8 mouse cellular contexts compared by ENCODE assay signal in the genomic region with DNA sequence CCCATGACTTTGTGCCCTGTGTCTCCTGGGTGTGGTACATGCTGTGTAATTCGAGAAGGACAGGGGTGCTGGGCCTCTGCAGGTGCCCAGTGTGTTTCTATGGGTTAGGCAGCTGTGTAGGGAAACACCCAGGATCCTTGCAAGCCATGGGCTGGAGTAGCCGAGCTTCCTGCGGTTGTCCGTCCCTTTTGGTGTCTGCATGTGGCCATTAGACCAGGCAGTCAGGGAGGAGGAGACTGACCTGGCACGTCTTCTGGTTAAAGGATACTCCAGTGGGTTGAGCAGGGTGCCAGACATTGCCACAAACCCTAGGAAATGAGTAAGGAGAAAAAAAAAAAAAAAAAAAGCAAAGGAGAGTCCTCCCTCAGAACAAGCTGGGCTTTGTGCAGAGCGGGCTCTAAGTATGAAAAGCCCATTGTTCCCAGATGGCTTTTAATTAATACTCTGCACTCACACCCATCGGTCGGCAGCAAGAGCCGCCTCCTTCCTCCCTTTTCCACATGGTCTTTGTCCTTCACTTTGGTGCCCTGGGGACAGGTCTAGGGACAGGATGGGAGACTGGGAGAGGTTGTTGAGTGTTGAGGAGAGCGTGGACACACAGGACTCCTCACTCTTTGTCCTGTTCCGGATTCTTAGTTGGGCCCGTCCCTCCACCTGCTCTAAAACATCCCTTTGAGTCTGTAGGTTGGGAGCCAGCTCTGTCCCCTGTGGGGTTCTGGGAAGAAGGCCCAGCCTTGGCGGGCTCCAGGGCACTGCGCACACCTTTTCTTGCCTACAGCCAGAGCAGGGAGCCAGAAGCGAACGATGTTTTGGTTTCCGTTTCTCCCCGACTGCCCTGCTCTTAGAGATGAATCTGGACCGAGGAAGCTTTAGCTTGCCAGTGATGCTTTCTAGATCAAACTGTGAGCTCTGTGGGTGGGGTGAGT.
DNase-seq lines count a peak whose midpoint lies in the region; ATAC-seq and TF ChIP-seq lines count a peak whose summit lies in the region.

No protein-coding gene starts in this region.

- DNase-seq in kidney, postnatal 0 days (ENCODE audit: low spot score), result no peak
- no peak for DNase-seq in kidney, adult 11 months
- peak; percentile 59 for DNase-seq in cerebellum, adult 11-12 months
- peak; percentile 48 for DNase-seq in forelimb bud, embryonic 11.5 days (ENCODE audit: low read depth, low spot score)
- DNase-seq in midbrain, postnatal 0 days (ENCODE audit: low spot score), result peak; percentile 52
- DNase-seq in left cerebral cortex, postnatal 36 days (ENCODE audit: low spot score in 2 of 2), result no peak
- DNase-seq in adrenal gland, postnatal 25 days, result no peak

- H3K9ac ChIP-seq in kidney, postnatal 0 days (ENCODE audit: low read depth, low read length), result no peak overlapping the region
- 0 out of 2 replicates have a peak overlapping the region, but pooled peaks have one; percentile 13 for H3K9ac ChIP-seq in midbrain, postnatal 0 days (replicated peaks; ENCODE audit: low read length, poor library complexity, severe bottlenecking)

- peak overlapping the region; percentile 33; the same call in 1 of the 2 replicates for H3K27ac ChIP-seq in kidney, postnatal 0 days
- H3K27ac ChIP-seq in midbrain, postnatal 0 days (ENCODE audit: low read depth, low read length), result peak overlapping the region; percentile 47

- peaks cover 10% of the 10 kb centered on the region; the same call in 1 of the 2 replicates for H3K4me1 ChIP-seq in kidney, postnatal 0 days (replicated peaks; ENCODE audit: insufficient read depth, low read length)
- H3K4me1 ChIP-seq in midbrain, postnatal 0 days (ENCODE audit: insufficient read depth, low read length), result peaks cover 14% of the 10 kb centered on the region

- H3K27me3 ChIP-seq in kidney, postnatal 0 days (ENCODE audit: insufficient read depth, low read length), result no peaks in the 10 kb centered on the region
- no peaks in the 10 kb centered on the region for H3K27me3 ChIP-seq in midbrain, postnatal 0 days (ENCODE audit: insufficient read depth, low read length)

- no peak for ATAC-seq in kidney, postnatal 0 days (replicated peaks; ENCODE audit: low FRiP score, low read depth)
- ATAC-seq in midbrain, postnatal 0 days (ENCODE audit: low FRiP score), result 0 out of 2 replicates have a peak, but pooled peaks have one; percentile 46
- ATAC-seq in CD4-positive, CD25-positive, alpha-beta regulatory T cell, adult 4 months, result no peak

- H3K36me3 ChIP-seq in kidney, postnatal 0 days (ENCODE audit: insufficient read depth, low read length), result no peaks in the 10 kb centered on the region
- no peaks in the 10 kb centered on the region for H3K36me3 ChIP-seq in midbrain, postnatal 0 days (ENCODE audit: insufficient read depth, low read length)

- WGBS in kidney, postnatal 0 days, result 60% methylated on average over 19 of the region's 19 CpGs
- 48% methylated on average over 19 of the region's 19 CpGs for WGBS in midbrain, postnatal 0 days

- intact Hi-C loops in left cerebral cortex, postnatal 36 days (cut with DNase I), result no loop called here

- no peak overlapping the region for H3K4me2 ChIP-seq in kidney, postnatal 0 days (ENCODE audit: low read length)
- H3K4me2 ChIP-seq in midbrain, postnatal 0 days (ENCODE audit: low read depth, low read length, poor library complexity, severe bottlenecking), result 0 out of 2 replicates have a peak overlapping the region, but pooled peaks have one; percentile 9

- no peak for TF ChIP-seq CTCF in kidney, postnatal 0 days (IDR thresholded peaks at IDR 0.05; ENCODE audit: low read depth)
- TF ChIP-seq CTCF in midbrain, postnatal 0 days (IDR thresholded peaks at IDR 0.05), result no peak

- H3K9me3 ChIP-seq in kidney, postnatal 0 days (replicated peaks; ENCODE audit: low read length), result no peaks in the 10 kb centered on the region
- no peaks in the 10 kb centered on the region for H3K9me3 ChIP-seq in midbrain, postnatal 0 days (ENCODE audit: low read length)

- H3K4me3 ChIP-seq in kidney, postnatal 0 days (replicated peaks; ENCODE audit: low read depth, low read length), result no peak overlapping the region
- no peak overlapping the region for H3K4me3 ChIP-seq in midbrain, postnatal 0 days (ENCODE audit: low read depth, low read length)

Comparison
In these comparisons a context has a peak if more than half of its experiments do, and no peak if none do; other contexts are left out.
1. DNase-seq: peak in cerebellum, adult 11-12 months (single experiment), forelimb bud, embryonic 11.5 days (single experiment) and midbrain, postnatal 0 days (single experiment); none in kidney, postnatal 0 days (single experiment), kidney, adult 11 months (single experiment), left cerebral cortex, postnatal 36 days (0 of 2) and adrenal gland, postnatal 25 days (single experiment).